25 mouse cellular contexts compared by ENCODE assay signal in the genomic region with DNA sequence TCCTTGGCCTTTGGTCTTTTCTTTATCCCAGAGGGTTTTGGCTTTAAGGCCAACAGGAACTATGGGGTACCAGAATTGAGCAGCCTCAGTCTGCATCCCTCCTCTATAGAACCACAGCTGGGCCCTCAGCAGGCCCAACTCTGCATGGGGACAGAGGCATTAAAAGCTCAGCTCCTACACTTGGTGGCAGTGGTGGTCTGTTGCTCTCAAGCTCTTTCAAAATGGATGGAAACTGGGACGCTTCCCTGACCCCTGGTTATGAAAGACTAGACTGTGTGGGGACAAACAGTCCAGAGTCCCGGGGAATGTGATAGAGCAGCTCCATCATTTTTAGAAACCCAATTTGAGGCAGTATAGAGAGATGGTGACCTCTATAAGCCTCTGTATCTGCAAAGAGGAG. TPM values are rescaled to one million over a fixed set of nuclear protein-coding genes. Genes with fewer than 3 reads are reported as not detected.
DNase-seq lines count a peak whose midpoint lies in the region; ATAC-seq and TF ChIP-seq lines count a peak whose summit lies in the region.
"Had no signal": no experiment of that assay in that cellular context is flagged by ENCODE, and none has a peak within 500 bp of the region (broad histone marks: within the 10 kb centered on the region; RNA-seq: fewer than 3 reads in every experiment).

No protein-coding gene starts in this region.

- TF ChIP-seq RAD21 in CH12.LX (IDR thresholded peaks at IDR 0.05; ENCODE audit: low read depth, low read length) = peak; percentile 51

- H3K27me3 ChIP-seq in liver, postnatal 0 days (ENCODE audit: insufficient read depth, low read length) = no peaks in the 10 kb centered on the region
- no peaks in the 10 kb centered on the region for H3K27me3 ChIP-seq in liver, embryonic 12.5 days (replicated peaks)
- no peaks in the 10 kb centered on the region for H3K27me3 ChIP-seq in CH12.LX (replicated peaks)
- H3K27me3 ChIP-seq: Patski had no signal

- TF ChIP-seq CTCF in liver, postnatal 0 days (IDR thresholded peaks at IDR 0.05; ENCODE audit: low read depth) = no peak
- peak in 1 of 2 experiments; percentile 41; a peak in 2 of 4 replicates for TF ChIP-seq CTCF in CH12.LX (conservative IDR thresholded peaks at IDR 0.05 in 1 of 2, IDR thresholded peaks at IDR 0.05 in 1 of 2; ENCODE audit: low read depth in 2 of 2, low read length in 2 of 2)

- peak; percentile 13; the same call in 1 of the 2 replicates for ATAC-seq in liver, postnatal 0 days
- no peak for ATAC-seq in liver, embryonic 12.5 days
- ATAC-seq: activated CD4-positive, CD25-positive, alpha-beta regulatory T cell, adult 4 months; CD4-positive, CD25-positive, alpha-beta regulatory T cell, adult 4 months; Patski had no signal

- no peak overlapping the region for H3K9ac ChIP-seq in liver, postnatal 0 days (replicated peaks)
- no peak overlapping the region for H3K9ac ChIP-seq in liver, embryonic 12.5 days
- H3K9ac ChIP-seq in CH12.LX (ENCODE audit: insufficient read depth, low read depth) = no peak overlapping the region

- no peak for DNase-seq in liver, postnatal 0 days
- no peak for DNase-seq in CH12.LX (ENCODE audit: extremely low read depth)
- DNase-seq in layer of hippocampus, postnatal 10 days (ENCODE audit: low spot score in 2 of 2) = no peak
- DNase-seq: adrenal gland, adult 2 months; adrenal gland, adult 8-10 months; adrenal gland, postnatal 10 days; adrenal gland, postnatal 14 days; adrenal gland, postnatal 25 days; adrenal gland, postnatal 36 days; B cell, adult 2 months; cerebellum, adult 11 months; cerebellum, adult 11-12 months; cerebellum, adult 18-20 months; cerebellum, adult 2 months had no signal

- H3K4me3 ChIP-seq in liver, postnatal 0 days (ENCODE audit: low read depth, low read length) = no peak overlapping the region
- no peak overlapping the region for H3K4me3 ChIP-seq in liver, embryonic 12.5 days
- H3K4me3 ChIP-seq in CH12.LX (replicated peaks in 1 of 3; ENCODE audit: low read depth in 2 of 3, low read length in 2 of 3, poor library complexity in 1 of 3) = no peak overlapping the region

- H3K36me3 ChIP-seq in liver, postnatal 0 days (replicated peaks; ENCODE audit: insufficient read depth, low read length) = no peaks in the 10 kb centered on the region
- no peaks in the 10 kb centered on the region for H3K36me3 ChIP-seq in liver, embryonic 12.5 days
- no peaks in the 10 kb centered on the region for H3K36me3 ChIP-seq in CH12.LX (replicated peaks in 1 of 2; ENCODE audit: control insufficient read depth in 1 of 2, insufficient read depth in 1 of 2, low read length in 1 of 2)
- H3K36me3 ChIP-seq: G1E had no signal

- no peak for TF ChIP-seq EP300 in liver, postnatal 0 days (IDR thresholded peaks at IDR 0.05; ENCODE audit: low read depth)
- no peak for TF ChIP-seq EP300 in CH12.LX (IDR thresholded peaks at IDR 0.05; ENCODE audit: low read length)

- in situ Hi-C loops in CH12.LX (cut with MboI; ENCODE audit: low pct_ligation_motif_present, low pct_unique_long_range_greater_than_20kb, low sequenced_read_pairs) = no loop called here

- H3K79me2 ChIP-seq in CH12.LX (replicated peaks; ENCODE audit: control insufficient read depth, extremely low read depth, insufficient read depth, poor library complexity, severe bottlenecking) = no peaks in the 10 kb centered on the region

- peaks cover 10% of the 10 kb centered on the region for H3K4me1 ChIP-seq in liver, postnatal 0 days (ENCODE audit: insufficient read depth)
- H3K4me1 ChIP-seq in liver, embryonic 12.5 days = peaks cover 14% of the 10 kb centered on the region
- peaks cover 17 to 32% of the 10 kb centered on the region in 2 experiments for H3K4me1 ChIP-seq in CH12.LX (ENCODE audit: control insufficient read depth in 1 of 2, insufficient read depth in 2 of 2)

- no peak overlapping the region for H3K27ac ChIP-seq in liver, postnatal 0 days (ENCODE audit: low read depth)
- no peak overlapping the region for H3K27ac ChIP-seq in liver, embryonic 12.5 days
- H3K27ac ChIP-seq in CH12.LX (ENCODE audit: insufficient read depth, low read depth) = no peak overlapping the region

- 76% methylated on average over 2 of the region's 2 CpGs for WGBS in liver, postnatal 0 days (ENCODE audit: insufficient replicate concordance)
- 69% methylated on average over 2 of the region's 2 CpGs for WGBS in liver, embryonic 12.5 days (ENCODE audit: insufficient replicate concordance)

- no peaks in the 10 kb centered on the region for H3K9me3 ChIP-seq in liver, postnatal 0 days (ENCODE audit: low read length)
- no peaks in the 10 kb centered on the region for H3K9me3 ChIP-seq in liver, embryonic 12.5 days (replicated peaks)
- H3K9me3 ChIP-seq in CH12.LX (replicated peaks; ENCODE audit: low read length) = no peaks in the 10 kb centered on the region
- H3K9me3 ChIP-seq: G1E had no signal

- dilution Hi-C loops in CH12.LX (cut with MboI; ENCODE audit: extremely low pct_ligation_motif_present, extremely low pct_unique_long_range_greater_than_20kb, low sequenced_read_pairs) = no loop called here

- TF ChIP-seq POLR2A in CH12.LX (IDR thresholded peaks at IDR 0.05; ENCODE audit: low read depth, low read length) = no peak

- H3K4me2 ChIP-seq in liver, postnatal 0 days (ENCODE audit: low read depth, low read length) = no peak overlapping the region
- no peak overlapping the region for H3K4me2 ChIP-seq in liver, embryonic 12.5 days
- no peak overlapping the region for H3K4me2 ChIP-seq in CH12.LX (ENCODE audit: insufficient read depth, low read depth, poor library complexity, severe bottlenecking)

TF ChIP-seq in CH12.LX, 34 proteins besides CTCF, POLR2A, EP300 and RAD21:
- TF ChIP-seq SMC3 (IDR thresholded peaks at IDR 0.05; ENCODE audit: low read depth, low read length) (peak; percentile 51), MYC (IDR thresholded peaks at IDR 0.05; ENCODE audit: low read depth, low read length) (no peak)

RNA-seq across cellular contexts. Expression of gene Rho, which starts 6.5 kb away (rescaled TPM):
- polyA plus RNA-seq in liver, postnatal 0 days (2015; fragmentation: Nextera tagmentation; extraction: Ambion mirVana) = not detected in 2 replicates
- not detected in 2 replicates for polyA plus RNA-seq in liver, embryonic 12.5 days (2016; fragmentation: Nextera tagmentation; extraction: Ambion mirVana)
- total RNA-seq in CH12.LX (2012; rRNA removed) (0.04 and 0.17 TPM in 2 replicates), CH12.LX (2014; rRNA removed) (0.04 TPM in 1 of 2 replicates, not detected in the other)
- not detected in 2 replicates for polyA plus RNA-seq in CH12.LX (2012; ENCODE audit: insufficient read length, low read depth)
- under 1 TPM; 0.27 TPM for total RNA-seq in layer of hippocampus, postnatal 10 days (2021)
- total RNA-seq: MEL had no signal
- polyA plus RNA-seq: activated CD4-positive, CD25-positive, alpha-beta regulatory T cell, adult 4 months; CD4-positive, CD25-positive, alpha-beta regulatory T cell, adult 4 months; G1E had no signal

RNA-seq across cellular contexts. Expression of gene H1foo, which starts 6.7 kb away (rescaled TPM):
- polyA plus RNA-seq in liver, postnatal 0 days (2015; fragmentation: Nextera tagmentation; extraction: Ambion mirVana) = not detected in 2 replicates
- polyA plus RNA-seq in liver, embryonic 12.5 days (2016; fragmentation: Nextera tagmentation; extraction: Ambion mirVana) = not detected in 2 replicates
- total RNA-seq in CH12.LX (2012; rRNA removed) (0.89 and 1.3 TPM in 2 replicates), CH12.LX (2014; rRNA removed) (0.77 and 0.90 TPM in 2 replicates)
- polyA plus RNA-seq in CH12.LX (2012; ENCODE audit: insufficient read length, low read depth) = 1.0 and 1.4 TPM in 2 replicates
- total RNA-seq in layer of hippocampus, postnatal 10 days (2021) = not detected
- total RNA-seq: adrenal gland, adult 18-20 months; adrenal gland, adult 2 months; adrenal gland, postnatal 10 days; adrenal gland, postnatal 14 days; adrenal gland, postnatal 25 days; adrenal gland, postnatal 36 days; adrenal gland, postnatal 4 days; ES-E14; G1E; MEL had no signal
- polyA plus RNA-seq: adrenal gland, adult 2 months; brain, embryonic 14.5 days; C2C12; CD4-positive, CD25-positive, alpha-beta regulatory T cell, adult 4 months; cerebellum, adult 2 months; G1E; Patski had no signal

RNA-seq across cellular contexts. Expression of gene Plxnd1, which starts 56.8 kb away (rescaled TPM):
- 8.5 and 8.7 TPM in 2 replicates for polyA plus RNA-seq in liver, postnatal 0 days (2015; fragmentation: Nextera tagmentation; extraction: Ambion mirVana)
- 16.2 TPM in 2 replicates for polyA plus RNA-seq in liver, embryonic 12.5 days (2016; fragmentation: Nextera tagmentation; extraction: Ambion mirVana)
- total RNA-seq in CH12.LX (2012; rRNA removed) = 69.2 and 73.8 TPM in 2 replicates
- total RNA-seq in CH12.LX (2014; rRNA removed) = 20.4 and 27.7 TPM in 2 replicates
- polyA plus RNA-seq in CH12.LX (2012; ENCODE audit: insufficient read length, low read depth) = 49.3 and 63.2 TPM in 2 replicates
- 10 to 100 TPM; 73.2 to 73.5 TPM for total RNA-seq in layer of hippocampus, postnatal 10 days (2021)
